Mouse (Mus musculus) c-Kit-negative CD71-positive TER-119-positive erythroid progenitor cells, embryonic 14.5 days (primary cell): Measurements from ENCODE around the gene Gatm.

Source experiments
- DNase-seq: peaks from one replicate; pipeline ENCODE4 v3.0.0-alpha.2; 2013; ENCODE audit warnings: low read depth, low spot score

Gene Gatm

GRCm38 (mm10) chr2:122610746-122611653 lies at the start of gene Gatm:
Gene Gatm, minus strand, starts transcription at chr2:122611303.
- no peak for DNase-seq

GRCm38 (mm10) chr2:122659825-122660224 lies 48.7 kb upstream of the Gatm start:
- DNase-seq, result no peak

- no peak for DNase-seq
Observed at GRCm38 (mm10) chr2:122657707-122658524, 46.8 kb upstream of the Gatm start.

GRCm38 (mm10) chr2:122656767-122657166 lies 45.7 kb upstream of the Gatm start:
- no peak for DNase-seq

- no peak for DNase-seq
Observed at GRCm38 (mm10) chr2:122656052-122656451, 44.9 kb upstream of the Gatm start.

GRCm38 (mm10) chr2:122652096-122653084 lies 41.3 kb upstream of the Gatm start:
- DNase-seq, result no peak

- no peak for DNase-seq
Observed at GRCm38 (mm10) chr2:122638673-122639072, 27.6 kb upstream of the Gatm start.

- DNase-seq, result no peak
Observed at GRCm38 (mm10) chr2:122638029-122638428, 26.9 kb upstream of the Gatm start.

GRCm38 (mm10) chr2:122637526-122637997 lies 26.5 kb upstream of the Gatm start:
- no peak for DNase-seq

- no peak for DNase-seq
Observed at GRCm38 (mm10) chr2:122636686-122637085, 25.6 kb upstream of the Gatm start, which contains the start of gene AA467197. Gene AA467197, plus strand, starts transcription at chr2:122636986.

- no peak for DNase-seq
Observed at GRCm38 (mm10) chr2:122631226-122631801, 20.2 kb upstream of the Gatm start.

GRCm38 (mm10) chr2:122630465-122631225 lies 19.5 kb upstream of the Gatm start:
- DNase-seq, result peak; percentile 40

GRCm38 (mm10) chr2:122629871-122630270 lies 18.8 kb upstream of the Gatm start:
- no peak for DNase-seq

GRCm38 (mm10) chr2:122628976-122629375 lies 17.9 kb upstream of the Gatm start:
- no peak for DNase-seq

- no peak for DNase-seq
Observed at GRCm38 (mm10) chr2:122625930-122626329, 14.8 kb upstream of the Gatm start.

- no peak for DNase-seq
Observed at GRCm38 (mm10) chr2:122621337-122622110, 10.4 kb upstream of the Gatm start.

GRCm38 (mm10) chr2:122618719-122619118 lies 7.6 kb upstream of the Gatm start:
- no peak for DNase-seq

- DNase-seq, result no peak
Observed at GRCm38 (mm10) chr2:122617792-122618191, 6.7 kb upstream of the Gatm start.

- DNase-seq, result no peak
Observed at GRCm38 (mm10) chr2:122616237-122616636, 5.1 kb upstream of the Gatm start.
